Mouse (Mus musculus) forebrain, postnatal 0 days (tissue): ENCODE data around the gene Coa4. TPM values are rescaled to one million over a fixed set of nuclear protein-coding genes. Genes with fewer than 3 reads are reported as not detected.

Experiments
- ATAC-seq: fragments of 200-750 bp; cut with Nextera tagmentation; 2 replicates; pipeline ENCODE4 v1.8.0; 2017; ENCODE audit warnings: mild to moderate bottlenecking, moderate library complexity
- DNase-seq: peaks from one replicate; pipeline ENCODE4 v3.0.0-alpha.2; 2015
- H3K27ac ChIP-seq: fragments of 300-500 bp; sonication (generic); 2 replicates; pipeline ENCODE4 v1.5.1; 2014; ENCODE audit warnings: low read depth, mild to moderate bottlenecking, antibody characterized with exemption, low read length, moderate library complexity, mixed read lengths
- H3K27me3 ChIP-seq: fragments of 300-500 bp; sonication (generic); 2 replicates; pipeline ENCODE4 v1.6.1; 2014; ENCODE audit warnings: mild to moderate bottlenecking, low read length, mixed read lengths; ENCODE audit not compliant: insufficient read depth
- H3K36me3 ChIP-seq: fragments of 300-500 bp; sonication (generic); 2 replicates; pipeline ENCODE4 v1.6.1; 2014; ENCODE audit warnings: mild to moderate bottlenecking, moderate library complexity; ENCODE audit not compliant: insufficient read depth
- H3K4me1 ChIP-seq: fragments of 300-500 bp; sonication (generic); 2 replicates; pipeline ENCODE4 v1.6.1; 2014; ENCODE audit warnings: antibody characterized with exemption; ENCODE audit not compliant: insufficient read depth
- H3K4me2 ChIP-seq: fragments of 300-500 bp; sonication (generic); 2 replicates; pipeline ENCODE4 v1.6.1; 2014; ENCODE audit warnings: low read depth, mild to moderate bottlenecking, moderate library complexity
- H3K4me3 ChIP-seq: fragments of 300-500 bp; sonication (generic); 2 replicates; pipeline ENCODE4 v1.5.1; 2014; ENCODE audit warnings: low read depth, low read length, mixed read lengths
- H3K9ac ChIP-seq: fragments of 300-500 bp; sonication (generic); 2 replicates; pipeline ENCODE4 v1.6.1; 2014; ENCODE audit warnings: mild to moderate bottlenecking
- H3K9me3 ChIP-seq: fragments of 300-500 bp; sonication (generic); 2 replicates; pipeline ENCODE4 v1.6.1; 2016; ENCODE audit warnings: low read length
- CTCF ChIP-seq: sonication (generic); IDR thresholded peaks from 2 replicates; pipeline ENCODE4 v1.5.1; 2016; ENCODE audit warnings: antibody characterized with exemption, control low read depth, low read depth
- WGBS: fragments of 180-500 bp; shearing (Covaris S2); extraction: QIAGEN DNeasy Blood & Tissue Kit; methylation state at CpG from one replicate; pipeline ENCODE4 v1.1.7; 2014; 5-methylcytosine and 5-hydroxymethylcytosine counted together
- polyA plus RNA-seq: library from polyadenylated mRNA; unstranded; fragments of >200 nt; fragmentation: Nextera tagmentation; extraction: Ambion mirVana; gene quantifications from 2 replicates; pipeline ENCODE4 v1.2.1, GENCODE M21; 2015
- total RNA-seq: library from RNA; depleted of rRNA; stranded (reverse); fragments of >200 nt; gene quantifications from 2 replicates; pipeline ENCODE4 v1.2.3, GENCODE M21; 2014

The Coa4 gene
- total and polyA plus RNA-seq, 2 experiments from 2014 or later: 5.7 to 10.3 TPM

DNA sequence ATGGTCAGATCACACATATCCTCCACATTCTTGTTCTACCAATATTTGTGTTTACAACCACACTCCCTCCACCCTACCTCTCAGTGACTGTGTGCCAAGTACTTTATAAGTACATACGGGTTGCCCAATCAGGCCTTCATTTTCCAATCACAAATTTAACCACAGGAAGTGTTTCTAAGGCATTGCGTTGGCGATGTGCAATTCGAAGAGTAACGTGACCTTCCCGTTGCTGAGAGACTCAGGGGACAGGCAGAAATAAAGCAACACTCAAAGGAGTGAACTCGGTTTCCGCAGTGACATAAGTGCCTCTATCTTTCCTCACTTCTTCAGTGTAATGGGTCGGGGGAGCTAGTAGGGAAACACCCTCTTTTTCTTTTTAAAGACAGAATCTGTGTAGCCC lies 2.6 kb downstream of the Coa4 start:
- no peak for ATAC-seq

DNA sequence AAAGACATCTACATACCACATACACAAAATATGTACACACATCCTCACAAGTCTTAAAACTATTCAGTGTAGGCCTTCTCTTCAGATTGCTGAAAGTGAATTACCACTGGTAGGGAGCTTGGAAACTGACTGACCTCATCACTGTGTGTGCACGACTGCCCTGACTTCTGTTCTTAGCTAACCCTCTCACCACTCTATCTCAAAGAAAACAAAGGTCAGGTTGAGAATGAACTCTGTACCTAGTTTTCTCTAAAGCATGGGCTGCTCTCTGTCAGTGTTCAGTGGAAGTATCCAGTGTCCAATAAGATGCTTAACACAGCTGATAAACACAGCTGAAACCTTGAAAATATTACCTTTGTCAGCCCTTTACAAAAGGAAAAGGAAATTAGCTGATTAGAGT lies 7.6 kb downstream of the Coa4 start:
- H3K9ac ChIP-seq: no peak overlapping the region
- no peak overlapping the region for H3K4me3 ChIP-seq
- no peak overlapping the region for H3K27ac ChIP-seq
- H3K9me3 ChIP-seq: no peaks in the 10 kb centered on the region
- TF ChIP-seq CTCF: no peak
- 58% methylated on average over 1 of the region's 1 CpGs for WGBS
- H3K36me3 ChIP-seq: peaks cover 18% of the 10 kb centered on the region; the same call in 1 of the 2 replicates
- H3K4me2 ChIP-seq: no peak overlapping the region
- no peaks in the 10 kb centered on the region for H3K27me3 ChIP-seq
- no peak for DNase-seq
- no peak for ATAC-seq
- H3K4me1 ChIP-seq: no peaks in the 10 kb centered on the region

More for the DNA sequence above, 2.6 kb downstream of the Coa4 start:
- no peak overlapping the region for H3K4me2 ChIP-seq
- no peak overlapping the region for H3K9ac ChIP-seq
- 96% methylated on average over 9 of the region's 9 CpGs for WGBS
- peaks cover 13% of the 10 kb centered on the region for H3K36me3 ChIP-seq
- no peak overlapping the region for H3K4me3 ChIP-seq
- no peak for DNase-seq
- H3K4me1 ChIP-seq: peaks cover 5% of the 10 kb centered on the region; the same call in 1 of the 2 replicates
- no peaks in the 10 kb centered on the region for H3K9me3 ChIP-seq
- no peak for TF ChIP-seq CTCF
- H3K27ac ChIP-seq: no peak overlapping the region
- no peaks in the 10 kb centered on the region for H3K27me3 ChIP-seq

DNA sequence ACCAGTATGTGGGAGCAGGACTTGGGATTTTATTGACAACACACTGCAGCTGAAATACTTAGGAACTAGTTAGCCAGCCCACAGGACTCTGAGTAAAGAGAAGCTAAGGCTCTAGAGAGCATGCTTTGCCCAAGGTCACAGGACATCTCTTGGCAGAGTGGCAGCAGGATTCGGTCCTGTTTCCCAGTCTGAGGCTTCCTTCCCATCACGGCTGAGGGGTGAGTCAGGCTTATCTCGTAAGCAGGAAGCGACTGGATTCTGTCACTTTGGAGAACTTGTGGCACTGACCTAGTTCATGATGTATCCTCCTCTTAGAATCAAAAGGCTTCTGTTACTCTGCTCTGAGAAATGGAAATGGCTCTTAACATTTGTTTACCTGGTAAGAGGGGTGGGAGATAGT lies 10.8 kb downstream of the Coa4 start:
- H3K36me3 ChIP-seq: peaks cover 10% of the 10 kb centered on the region; the same call in 1 of the 2 replicates
- TF ChIP-seq CTCF: no peak
- no peak overlapping the region for H3K4me3 ChIP-seq
- ATAC-seq (no peak), DNase-seq (no peak)
- no peak overlapping the region for H3K27ac ChIP-seq
- H3K4me2 ChIP-seq: no peak overlapping the region
- H3K27me3 ChIP-seq: no peaks in the 10 kb centered on the region
- 80% methylated on average over 4 of the region's 4 CpGs for WGBS
- no peak overlapping the region for H3K9ac ChIP-seq
- no peaks in the 10 kb centered on the region for H3K9me3 ChIP-seq
- H3K4me1 ChIP-seq: no peaks in the 10 kb centered on the region

DNA sequence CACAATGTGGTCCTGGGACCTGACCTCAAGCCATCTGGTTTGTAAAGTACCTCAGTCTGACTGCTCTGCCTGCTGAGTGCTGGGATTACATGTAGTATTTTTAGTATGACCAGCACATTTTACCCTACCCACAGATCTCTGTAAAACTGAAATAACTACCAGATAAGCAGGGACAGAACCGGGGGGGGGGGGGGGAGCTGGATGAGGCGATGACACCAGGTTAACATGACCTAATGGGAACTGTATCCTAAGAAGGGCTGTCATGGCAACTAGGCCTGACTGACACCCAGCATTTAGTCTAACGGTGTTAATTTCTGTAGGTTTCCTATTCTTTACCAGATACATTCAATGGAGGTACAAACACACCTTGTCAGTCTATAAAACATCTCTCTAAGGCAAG lies 12.9 kb downstream of the Coa4 start:
- no peaks in the 10 kb centered on the region for H3K27me3 ChIP-seq
- no peak for TF ChIP-seq CTCF

DNA sequence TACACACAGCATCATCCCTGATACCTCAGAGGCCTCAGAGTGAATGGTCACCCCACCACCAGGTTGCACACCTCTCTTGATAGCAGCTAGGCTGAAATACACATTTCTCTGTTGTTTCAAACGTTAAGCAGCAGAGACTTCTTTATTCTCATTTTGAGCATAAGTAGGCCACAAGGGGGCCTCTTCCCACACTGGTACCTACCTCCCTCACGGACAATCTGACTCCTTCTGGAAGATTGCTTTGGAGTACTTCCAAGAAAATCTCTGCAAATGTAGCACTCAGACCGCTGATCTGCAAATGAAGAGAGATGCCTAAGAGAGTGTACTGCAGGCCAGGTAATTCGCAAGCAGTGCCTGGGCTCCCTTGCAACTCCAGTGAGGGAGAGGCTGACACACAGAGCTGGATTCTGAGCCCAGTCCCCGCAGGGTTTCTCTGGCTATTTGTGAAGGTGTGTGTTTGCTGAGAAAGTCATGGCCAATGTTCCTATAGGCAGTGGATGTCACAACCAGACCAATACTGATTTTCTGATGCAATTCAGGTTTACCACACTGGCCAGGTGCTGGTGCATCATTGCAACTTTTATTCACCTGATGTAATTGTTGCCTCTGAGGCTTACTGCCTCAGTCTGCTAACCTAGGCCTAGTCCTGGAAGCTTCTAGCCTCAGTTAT lies 13.6 kb downstream of the Coa4 start:
- H3K4me3 ChIP-seq: no peak overlapping the region
- no peaks in the 10 kb centered on the region for H3K27me3 ChIP-seq
- no peaks in the 10 kb centered on the region for H3K9me3 ChIP-seq
- peak; percentile 55 for TF ChIP-seq CTCF
- no peak overlapping the region for H3K9ac ChIP-seq
- H3K4me2 ChIP-seq: no peak overlapping the region
- DNase-seq: peak; percentile 59
- ATAC-seq: peak; percentile 34
- H3K27ac ChIP-seq: no peak overlapping the region
- H3K4me1 ChIP-seq: peaks cover 5% of the 10 kb centered on the region; the same call in 1 of the 2 replicates
- peaks cover 10% of the 10 kb centered on the region; the same call in 1 of the 2 replicates for H3K36me3 ChIP-seq
- WGBS: 37% methylated on average over 5 of the region's 5 CpGs

More for the DNA sequence above, 12.9 kb downstream of the Coa4 start:
- H3K4me1 ChIP-seq: peaks cover under 1% of the 10 kb centered on the region; the same call in 1 of the 2 replicates
- H3K9ac ChIP-seq: no peak overlapping the region
- no peak overlapping the region for H3K4me2 ChIP-seq
- H3K27ac ChIP-seq: no peak overlapping the region
- DNase-seq (no peak), ATAC-seq (no peak)
- no peaks in the 10 kb centered on the region for H3K9me3 ChIP-seq
- H3K36me3 ChIP-seq: peaks cover 10% of the 10 kb centered on the region; the same call in 1 of the 2 replicates
- no peak overlapping the region for H3K4me3 ChIP-seq
- WGBS: 89% methylated on average over 3 of the region's 3 CpGs

DNA sequence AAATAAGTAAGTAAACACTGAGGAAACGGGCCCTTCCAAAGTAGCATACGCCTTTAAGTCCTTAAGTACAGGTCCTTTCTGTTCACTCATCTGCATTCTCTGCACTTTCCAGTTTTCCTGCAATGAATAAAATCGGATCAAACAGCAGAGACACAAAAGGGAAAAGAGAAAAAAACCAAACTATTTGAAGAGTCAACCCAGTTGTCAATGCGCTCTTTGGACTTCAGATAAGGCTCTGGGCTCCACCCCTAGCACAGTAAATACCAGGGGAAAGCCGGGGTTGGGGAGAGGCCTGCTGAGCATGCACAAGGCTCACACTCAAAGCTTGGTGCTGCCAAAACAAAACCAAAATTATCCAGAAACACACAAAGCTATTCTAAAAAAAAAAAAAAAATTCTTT lies 18.1 kb downstream of the Coa4 start:
- H3K4me2 ChIP-seq: no peak overlapping the region
- 40% methylated on average over 5 of the region's 5 CpGs for WGBS
- peak overlapping the region; percentile 89 for H3K27ac ChIP-seq
- no peak overlapping the region for H3K9ac ChIP-seq
- peak; percentile 42 for ATAC-seq
- no peaks in the 10 kb centered on the region for H3K27me3 ChIP-seq
- TF ChIP-seq CTCF: no peak
- no peaks in the 10 kb centered on the region for H3K9me3 ChIP-seq
- H3K4me1 ChIP-seq: peaks cover 8% of the 10 kb centered on the region; the same call in 1 of the 2 replicates
- H3K36me3 ChIP-seq: no peaks in the 10 kb centered on the region
- DNase-seq: peak; percentile 23
- no peak overlapping the region for H3K4me3 ChIP-seq

DNA sequence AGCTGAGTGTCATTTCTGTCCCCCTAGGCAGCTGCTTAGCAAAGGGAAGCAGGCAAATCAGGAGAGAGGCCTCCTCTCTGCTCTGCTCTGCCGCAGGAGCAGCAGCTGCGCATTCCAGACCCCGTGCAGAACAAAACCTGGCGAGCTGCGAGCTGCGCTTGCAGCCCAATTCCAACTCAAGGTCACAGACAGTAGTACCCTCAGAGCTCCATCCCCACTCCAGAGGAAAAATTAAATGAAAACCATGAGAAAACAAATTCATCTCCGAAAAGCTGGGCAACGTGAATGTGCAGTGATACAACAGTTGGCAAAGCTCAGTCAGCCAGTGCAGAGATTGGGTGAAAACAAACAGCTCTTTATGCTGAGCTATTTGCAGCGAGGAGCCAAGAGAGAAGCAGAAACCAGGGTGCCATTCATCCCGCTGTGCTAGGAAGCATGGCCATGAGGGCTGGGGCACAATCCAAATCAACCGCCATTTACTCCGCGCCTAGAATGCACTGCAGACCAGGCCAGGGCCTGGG lies 18.6 kb downstream of the Coa4 start:
- 12% methylated on average over 13 of the region's 13 CpGs for WGBS

More for the DNA sequence above, 18.6 kb downstream of the Coa4 start:
- peak; percentile 79 for DNase-seq
- Histone ChIP-seq H3K4me1 (peaks cover 8% of the 10 kb centered on the region; the same call in 1 of the 2 replicates), H3K27ac (peak overlapping the region; percentile 89), H3K27me3 (no peaks in the 10 kb centered on the region), H3K4me2 (peak overlapping the region; percentile 13), H3K36me3 (no peaks in the 10 kb centered on the region), H3K9me3 (no peaks in the 10 kb centered on the region), H3K4me3 (no peak overlapping the region), H3K9ac (peak overlapping the region; percentile 36)
- peak; percentile 94 for ATAC-seq
- TF ChIP-seq CTCF: no peak
